Mouse (Mus musculus) limb, embryonic 13.5 days (tissue): ENCODE data around the gene Scn4a. TPM values are rescaled to one million over a fixed set of nuclear protein-coding genes. Genes with fewer than 3 reads are reported as not detected.

Source experiments
- ATAC-seq: fragments of 200-750 bp; cut with Nextera tagmentation; 2 replicates; pipeline ENCODE4 v1.8.0; 2017; ENCODE audit warnings: low read depth, moderate number of reproducible peaks, moderate TSS enrichment; ENCODE audit not compliant: low FRiP score
- H3K27ac ChIP-seq: fragments of 300-500 bp; sonication (generic); 2 replicates; pipeline ENCODE4 v1.5.1; 2015; ENCODE audit warnings: inconsistent platforms, mild to moderate bottlenecking, moderate library complexity
- H3K27me3 ChIP-seq: fragments of 300-500 bp; sonication (generic); 2 replicates; pipeline ENCODE4 v1.6.1; 2015; ENCODE audit warnings: mild to moderate bottlenecking, inconsistent platforms
- H3K36me3 ChIP-seq: fragments of 300-500 bp; sonication (generic); 2 replicates; pipeline ENCODE4 v1.6.1; 2015; ENCODE audit warnings: inconsistent platforms, mild to moderate bottlenecking, moderate library complexity
- H3K4me1 ChIP-seq: fragments of 300-500 bp; sonication (generic); 2 replicates; pipeline ENCODE4 v1.6.1; 2015; ENCODE audit warnings: inconsistent platforms
- H3K4me2 ChIP-seq: fragments of 300-500 bp; sonication (generic); replicated peaks from 2 replicates; pipeline ENCODE4 v1.6.1; 2015; ENCODE audit warnings: inconsistent platforms, mild to moderate bottlenecking, moderate library complexity
- H3K4me3 ChIP-seq: fragments of 300-500 bp; sonication (generic); 2 replicates; pipeline ENCODE4 v1.5.1; 2015; ENCODE audit warnings: moderate library complexity, mild to moderate bottlenecking, inconsistent platforms
- H3K9ac ChIP-seq: fragments of 300-500 bp; sonication (generic); 2 replicates; pipeline ENCODE4 v1.6.1; 2015; ENCODE audit warnings: mild to moderate bottlenecking, inconsistent platforms
- H3K9me3 ChIP-seq: fragments of 300-500 bp; sonication (generic); 2 replicates; pipeline ENCODE4 v1.6.1; 2016; ENCODE audit warnings: inconsistent platforms
- WGBS: fragments of 180-500 bp; shearing (Covaris S2); methylation state at CpG from one replicate; pipeline ENCODE4 v1.1.7; 2015; 5-methylcytosine and 5-hydroxymethylcytosine counted together
- polyA plus RNA-seq: library from polyadenylated mRNA; unstranded; fragments of >200 nt; fragmentation: Nextera tagmentation; extraction: Ambion mirVana; gene quantifications from 2 replicates; pipeline ENCODE4 v1.2.1, GENCODE M21; 2015

Gene Scn4a
- polyA plus RNA-seq, 1 experiment from 2014 or later, result 0.42 TPM

GRCm38 (mm10) chr11:106329128-106329527 lies 24.0 kb downstream of the Scn4a start:
- H3K9me3 ChIP-seq, result no peaks in the 10 kb centered on the region
- H3K9ac ChIP-seq, result no peak overlapping the region
- no peak overlapping the region for H3K4me2 ChIP-seq
- H3K27ac ChIP-seq, result no peak overlapping the region
- no peaks in the 10 kb centered on the region for H3K27me3 ChIP-seq
- H3K4me1 ChIP-seq, result peaks cover 18% of the 10 kb centered on the region
- 58% methylated on average over 6 of the region's 6 CpGs for WGBS
- no peaks in the 10 kb centered on the region for H3K36me3 ChIP-seq
- no peak for ATAC-seq
- H3K4me3 ChIP-seq, result no peak overlapping the region

- Histone ChIP-seq H3K36me3 (no peaks in the 10 kb centered on the region), H3K9me3 (no peaks in the 10 kb centered on the region), H3K4me3 (no peak overlapping the region), H3K9ac (no peak overlapping the region), H3K4me2 (no peak overlapping the region), H3K4me1 (peaks cover 18% of the 10 kb centered on the region), H3K27ac (no peak overlapping the region), H3K27me3 (no peaks in the 10 kb centered on the region)
- WGBS, result 43% methylated on average over 5 of the region's 5 CpGs
- no peak for ATAC-seq
These were observed 24.6 kb downstream of the Scn4a start for GRCm38 (mm10) chr11:106328521-106328920.

- Histone ChIP-seq H3K9me3 (no peaks in the 10 kb centered on the region), H3K27me3 (no peaks in the 10 kb centered on the region), H3K27ac (no peak overlapping the region), H3K4me3 (no peak overlapping the region), H3K9ac (no peak overlapping the region), H3K4me2 (no peak overlapping the region), H3K4me1 (peaks cover 18% of the 10 kb centered on the region), H3K36me3 (no peaks in the 10 kb centered on the region)
- ATAC-seq, result no peak
- 85% methylated on average over 8 of the region's 8 CpGs for whole genome bisulfite sequencing
These were observed 26.6 kb downstream of the Scn4a start for GRCm38 (mm10) chr11:106326475-106326874.

GRCm38 (mm10) chr11:106325566-106326206 lies 27.4 kb downstream of the Scn4a start:
- no peaks in the 10 kb centered on the region for H3K36me3 ChIP-seq
- ATAC-seq, result no peak

GRCm38 (mm10) chr11:106324858-106325257 lies 28.2 kb downstream of the Scn4a start:
- 74% methylated on average over 5 of the region's 5 CpGs for WGBS
- peaks cover 18% of the 10 kb centered on the region for H3K4me1 ChIP-seq
- no peak for ATAC-seq
- H3K9ac ChIP-seq, result no peak overlapping the region
- H3K4me2 ChIP-seq, result no peak overlapping the region
- no peaks in the 10 kb centered on the region for H3K27me3 ChIP-seq
- no peak overlapping the region for H3K27ac ChIP-seq
- no peak overlapping the region for H3K4me3 ChIP-seq
- H3K9me3 ChIP-seq, result no peaks in the 10 kb centered on the region
- no peaks in the 10 kb centered on the region for H3K36me3 ChIP-seq

More at GRCm38 (mm10) chr11:106325566-106326206, 27.4 kb downstream of the Scn4a start:
- no peak overlapping the region for H3K4me2 ChIP-seq
- 0 out of 2 replicates have a peak overlapping the region, but pooled peaks have one; percentile 19 for H3K9ac ChIP-seq
- no peak overlapping the region for H3K4me3 ChIP-seq
- H3K27me3 ChIP-seq, result no peaks in the 10 kb centered on the region
- no peaks in the 10 kb centered on the region for H3K9me3 ChIP-seq
- 54% methylated on average over 8 of the region's 8 CpGs for WGBS
- H3K4me1 ChIP-seq, result peaks cover 18% of the 10 kb centered on the region
- no peak overlapping the region for H3K27ac ChIP-seq

- Histone ChIP-seq H3K27ac (no peak overlapping the region; the same call in 1 of the 2 replicates), H3K36me3 (no peaks in the 10 kb centered on the region), H3K4me1 (peaks cover 51% of the 10 kb centered on the region), H3K9ac (no peak overlapping the region; the same call in 1 of the 2 replicates), H3K27me3 (no peaks in the 10 kb centered on the region), H3K9me3 (no peaks in the 10 kb centered on the region), H3K4me2 (no peak overlapping the region), H3K4me3 (no peak overlapping the region)
- no peak for ATAC-seq
- 69% methylated on average over 21 of the region's 21 CpGs for WGBS
These were observed 34.4 kb downstream of the Scn4a start for GRCm38 (mm10) chr11:106318406-106319366.

DNA sequence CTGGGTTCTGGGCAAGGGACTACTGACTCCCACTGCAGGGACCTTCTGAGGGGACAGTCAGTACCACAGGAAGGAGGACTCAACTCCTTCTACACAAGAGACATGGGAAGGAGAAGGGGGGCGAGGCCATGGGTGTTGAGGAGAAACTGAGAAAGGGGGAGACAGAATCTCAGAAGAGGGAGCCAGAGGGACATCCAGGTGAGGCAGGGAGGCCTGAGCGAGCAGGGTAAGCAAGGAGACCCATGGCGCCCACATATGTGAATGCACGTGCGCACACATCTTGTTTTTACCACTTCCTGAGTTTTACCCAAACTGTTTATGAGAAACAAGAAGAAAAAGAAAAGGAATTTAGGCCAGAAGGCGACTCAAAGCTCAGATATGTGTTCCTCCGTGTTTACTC lies 35.3 kb downstream of the Scn4a start:
- peaks cover 59% of the 10 kb centered on the region for H3K4me1 ChIP-seq
- no peaks in the 10 kb centered on the region for H3K36me3 ChIP-seq
- WGBS, result 51% methylated on average over 7 of the region's 7 CpGs
- no peak overlapping the region for H3K4me3 ChIP-seq
- H3K9ac ChIP-seq, result no peak overlapping the region
- no peaks in the 10 kb centered on the region for H3K27me3 ChIP-seq
- ATAC-seq, result no peak
- no peak overlapping the region; the same call in 1 of the 2 replicates for H3K4me2 ChIP-seq
- peak overlapping the region; percentile 58; the same call in 1 of the 2 replicates for H3K27ac ChIP-seq
- H3K9me3 ChIP-seq, result no peaks in the 10 kb centered on the region

GRCm38 (mm10) chr11:106316416-106316815 lies 36.7 kb downstream of the Scn4a start:
- H3K4me2 ChIP-seq, result no peak overlapping the region
- H3K4me1 ChIP-seq, result peaks cover 59% of the 10 kb centered on the region
- peak overlapping the region; percentile 44; the same call in 1 of the 2 replicates for H3K27ac ChIP-seq
- ATAC-seq, result no peak
- no peak overlapping the region for H3K9ac ChIP-seq
- no peaks in the 10 kb centered on the region for H3K36me3 ChIP-seq
- no peak overlapping the region for H3K4me3 ChIP-seq
- no peaks in the 10 kb centered on the region for H3K27me3 ChIP-seq
- 7% methylated on average over 1 of the region's 1 CpGs for WGBS
- no peaks in the 10 kb centered on the region for H3K9me3 ChIP-seq

DNA sequence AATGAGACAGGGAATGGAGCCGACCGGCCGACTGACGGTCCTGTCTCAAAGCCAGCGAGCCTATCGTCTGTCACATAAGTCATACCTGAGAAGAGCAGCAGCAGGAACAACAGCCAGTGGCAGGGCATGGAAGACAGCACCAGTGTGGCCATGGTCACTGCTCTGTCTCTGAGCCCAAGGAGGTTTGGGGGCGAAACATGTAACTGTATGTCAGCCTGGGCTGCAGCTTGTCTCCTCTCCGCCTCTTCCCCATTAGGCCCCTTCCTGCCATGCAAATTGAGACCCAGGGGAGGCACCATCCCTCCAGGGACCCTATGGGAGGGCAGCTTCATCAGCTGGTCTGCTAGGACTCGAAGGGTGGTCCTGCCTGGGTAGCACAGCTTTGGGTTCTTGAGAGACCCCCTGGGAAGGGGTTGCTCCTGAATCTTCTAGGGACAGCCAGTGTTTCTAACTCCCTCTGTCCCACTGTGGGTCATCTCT lies 38.7 kb downstream of the Scn4a start, which contains the start of gene Cd79b:
Cd79b (minus strand) TSS at position 430 of the 480 bp plus-strand sequence.
- no peak for ATAC-seq
- WGBS, result 27% methylated on average over 9 of the region's 9 CpGs
- Histone ChIP-seq H3K36me3 (no peaks in the 10 kb centered on the region), H3K9me3 (no peaks in the 10 kb centered on the region), H3K4me3 (no peak within 1 kb of the TSS), H3K4me1 (peaks cover 54% of the 10 kb centered on the region), H3K27ac (peak within 1 kb of the TSS; percentile 55; the same call in 1 of the 2 replicates), H3K4me2 (peak within 1 kb of the TSS; percentile 25), H3K27me3 (no peaks in the 10 kb centered on the region), H3K9ac (no peak within 1 kb of the TSS)

DNA sequence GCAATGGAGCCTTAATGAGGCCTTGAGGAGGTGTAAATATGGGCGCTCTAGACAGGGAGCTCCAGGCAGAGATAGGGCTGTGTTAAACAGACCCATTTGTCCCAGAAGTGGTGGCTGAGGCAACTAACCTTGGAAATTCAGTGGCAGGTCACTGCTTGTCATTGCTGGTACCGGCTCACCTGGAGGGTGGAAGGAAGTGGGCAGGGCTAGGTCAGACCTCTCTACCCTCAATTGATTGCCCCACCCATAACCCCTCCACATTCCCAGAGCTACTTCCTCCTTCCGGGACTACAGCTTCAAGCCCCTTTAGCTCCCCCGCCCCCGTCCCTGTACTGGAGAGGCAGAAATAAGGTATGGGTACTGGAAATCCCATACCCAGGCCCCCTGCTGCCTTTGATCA lies 39.6 kb downstream of the Scn4a start:
- H3K4me3 ChIP-seq, result no peak overlapping the region
- H3K27me3 ChIP-seq, result no peaks in the 10 kb centered on the region
- H3K4me2 ChIP-seq, result no peak overlapping the region; the same call in 1 of the 2 replicates
- H3K9ac ChIP-seq, result no peak overlapping the region
- H3K4me1 ChIP-seq, result peaks cover 45% of the 10 kb centered on the region
- H3K36me3 ChIP-seq, result no peaks in the 10 kb centered on the region
- no peak for ATAC-seq
- no peak overlapping the region for H3K27ac ChIP-seq
- 35% methylated on average over 5 of the region's 5 CpGs for WGBS
- H3K9me3 ChIP-seq, result no peaks in the 10 kb centered on the region

DNA sequence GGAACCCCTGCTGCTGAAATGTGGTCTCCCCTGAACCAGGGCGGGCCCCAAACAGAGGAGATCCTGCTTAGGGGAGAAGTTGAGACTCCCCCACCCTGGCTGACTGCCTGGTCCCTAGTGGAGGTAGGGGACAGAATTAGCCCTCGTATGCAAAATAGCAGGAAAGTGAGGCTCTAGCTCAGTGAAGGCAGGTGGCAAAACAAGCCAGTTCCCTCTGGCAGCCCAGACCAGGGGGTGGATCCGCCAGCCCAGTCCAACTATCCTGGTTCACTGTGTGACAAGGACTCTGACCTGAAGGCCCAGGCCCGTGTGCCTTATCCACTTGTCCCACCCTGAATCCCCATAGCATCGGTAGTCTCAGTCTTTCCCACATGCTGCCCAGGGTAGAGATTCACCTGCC lies 43.0 kb downstream of the Scn4a start:
- Histone ChIP-seq H3K27me3 (no peaks in the 10 kb centered on the region), H3K9ac (no peak overlapping the region), H3K4me3 (no peak overlapping the region), H3K9me3 (no peaks in the 10 kb centered on the region), H3K4me1 (peaks cover 18% of the 10 kb centered on the region), H3K27ac (no peak overlapping the region), H3K36me3 (no peaks in the 10 kb centered on the region), H3K4me2 (no peak overlapping the region)
- WGBS, result 67% methylated on average over 5 of the region's 5 CpGs
- no peak for ATAC-seq

GRCm38 (mm10) chr11:106308162-106308561 lies 44.9 kb downstream of the Scn4a start:
- 88% methylated on average over 11 of the region's 11 CpGs for WGBS
- no peak for ATAC-seq

More at GRCm38 (mm10) chr11:106308162-106308561, 44.9 kb downstream of the Scn4a start:
- no peaks in the 10 kb centered on the region for H3K36me3 ChIP-seq
- H3K27ac ChIP-seq, result no peak overlapping the region
- H3K9me3 ChIP-seq, result no peaks in the 10 kb centered on the region
- no peak overlapping the region for H3K4me2 ChIP-seq
- H3K27me3 ChIP-seq, result no peaks in the 10 kb centered on the region
- H3K9ac ChIP-seq, result no peak overlapping the region
- no peak overlapping the region for H3K4me3 ChIP-seq
- H3K4me1 ChIP-seq, result peaks cover 2% of the 10 kb centered on the region
